Comparison of ENCODE assay signal across 8 mouse cellular contexts in genomic region chr3:89953420-89953819, GRCm38 (mm10). TPM values are rescaled to one million over a fixed set of nuclear protein-coding genes. Genes with fewer than 3 reads are reported as not detected.
DNase-seq lines count a peak whose midpoint lies in the region; ATAC-seq and TF ChIP-seq lines count a peak whose summit lies in the region.
"Had no signal": no experiment of that assay in that cellular context is flagged by ENCODE, and none has a peak within 500 bp of the region (broad histone marks: within the 10 kb centered on the region; RNA-seq: fewer than 3 reads in every experiment).

No protein-coding gene starts in this region.

- no peak for ATAC-seq in embryonic facial prominence, embryonic 11.5 days (replicated peaks; ENCODE audit: insufficient number of reproducible peaks, low FRiP score, low TSS enrichment, low read depth)

- H3K4me2 ChIP-seq in embryonic facial prominence, embryonic 11.5 days (ENCODE audit: low read depth, low read length), result no peak overlapping the region
- H3K4me2 ChIP-seq: limb, embryonic 13.5 days had no signal

- H3K27ac ChIP-seq in ES-Bruce4 (ENCODE audit: insufficient read depth, low read length), result no peak overlapping the region
- no peak overlapping the region for H3K27ac ChIP-seq in embryonic facial prominence, embryonic 11.5 days (replicated peaks; ENCODE audit: low read depth, low read length)
- peak overlapping the region; percentile 9; the same call in 1 of the 2 replicates for H3K27ac ChIP-seq in layer of hippocampus, adult 2 months
- H3K27ac ChIP-seq: limb, embryonic 13.5 days had no signal

- H3K36me3 ChIP-seq in ES-Bruce4 (ENCODE audit: control insufficient read depth, insufficient read depth, low read length, poor library complexity, severe bottlenecking), result no peaks in the 10 kb centered on the region; the same call in 1 of the 2 replicates
- H3K36me3 ChIP-seq in embryonic facial prominence, embryonic 11.5 days (replicated peaks; ENCODE audit: control insufficient read depth, insufficient read depth, low read depth, low read length), result peaks cover 11% of the 10 kb centered on the region

- H3K9me3 ChIP-seq in ES-Bruce4 (replicated peaks; ENCODE audit: control insufficient read depth, insufficient read depth, low read length, poor library complexity, severe bottlenecking), result no peaks in the 10 kb centered on the region
- no peaks in the 10 kb centered on the region for H3K9me3 ChIP-seq in embryonic facial prominence, embryonic 11.5 days (replicated peaks; ENCODE audit: control insufficient read depth, low read length)
- H3K9me3 ChIP-seq: limb, embryonic 13.5 days had no signal

- intact Hi-C loops in heart, postnatal 10 days (cut with DNase I), result loop anchor here (1.0 to 10.0 kb wide), 3 partner anchors 11 to 169 kb away; no protein-coding TSS in a partner anchor

- no peak for TF ChIP-seq EP300 in ES-Bruce4 (IDR thresholded peaks at IDR 0.05; ENCODE audit: insufficient read depth, low read depth, low read length)

- TF ChIP-seq POLR2A in ES-Bruce4 (IDR thresholded peaks at IDR 0.05; ENCODE audit: insufficient read depth, low read length), result no peak

- TF ChIP-seq CTCF in ES-Bruce4 (IDR thresholded peaks at IDR 0.05; ENCODE audit: low read depth, low read length), result peak; percentile 92
- TF ChIP-seq CTCF in layer of hippocampus, adult 2 months (conservative IDR thresholded peaks at IDR 0.05), result peak; percentile 96

- H3K9ac ChIP-seq in ES-Bruce4 (ENCODE audit: low read depth, poor library complexity, severe bottlenecking), result no peak overlapping the region
- H3K9ac ChIP-seq in embryonic facial prominence, embryonic 11.5 days (replicated peaks; ENCODE audit: low read length), result no peak overlapping the region
- H3K9ac ChIP-seq: limb, embryonic 13.5 days had no signal

- WGBS in embryonic facial prominence, embryonic 11.5 days, result 7% methylated on average over 4 of the region's 4 CpGs

- H3K4me1 ChIP-seq in ES-Bruce4 (ENCODE audit: control insufficient read depth, insufficient read depth, low read length), result no peaks in the 10 kb centered on the region
- no peaks in the 10 kb centered on the region for H3K4me1 ChIP-seq in embryonic facial prominence, embryonic 11.5 days (ENCODE audit: control insufficient read depth, insufficient read depth, low read length)
- H3K4me1 ChIP-seq: limb, embryonic 13.5 days had no signal

- H3K4me3 ChIP-seq in ES-Bruce4 (ENCODE audit: low read depth, low read length), result no peak overlapping the region
- no peak overlapping the region for H3K4me3 ChIP-seq in embryonic facial prominence, embryonic 11.5 days (ENCODE audit: low read depth, low read length)
- H3K4me3 ChIP-seq in layer of hippocampus, adult 2 months, result no peak overlapping the region
- H3K4me3 ChIP-seq: limb, embryonic 13.5 days had no signal

- peak; percentile 86 for DNase-seq in adrenal gland, postnatal 10 days
- DNase-seq in embryonic facial prominence, embryonic 11.5 days (ENCODE audit: low spot score), result peak; percentile 88
- peak; percentile 81 to 87 for DNase-seq in heart, postnatal 10 days
- peak; percentile 70 to 86 for DNase-seq in layer of hippocampus, adult 2 months (ENCODE audit: low spot score in 2 of 2)
- DNase-seq in lung, postnatal 4 days, result peak; percentile 74 to 82
- peak; percentile 80 for DNase-seq in right cerebral cortex, postnatal 4 days

- no peaks in the 10 kb centered on the region for H3K27me3 ChIP-seq in ES-Bruce4 (ENCODE audit: control insufficient read depth, insufficient read depth, low read length, poor library complexity, severe bottlenecking)
- no peaks in the 10 kb centered on the region for H3K27me3 ChIP-seq in embryonic facial prominence, embryonic 11.5 days (ENCODE audit: control insufficient read depth, insufficient read depth, low read length)
- H3K27me3 ChIP-seq: limb, embryonic 13.5 days had no signal

RNA-seq across cellular contexts. Expression of gene Atp8b2, which starts 9.9 kb away (rescaled TPM):
- polyA plus RNA-seq in ES-Bruce4 (2011; ENCODE audit: insufficient read depth, insufficient read length, low read depth, missing spikeins), result 26.8 and 32.1 TPM in 2 replicates
- total RNA-seq in adrenal gland, postnatal 10 days (2021), result 10 to 100 TPM; 44.3 to 52.3 TPM
- 10.6 and 10.7 TPM in 2 replicates for polyA plus RNA-seq in embryonic facial prominence, embryonic 11.5 days (2014; fragmentation: Nextera tagmentation; extraction: Ambion mirVana)
- total RNA-seq in heart, postnatal 10 days (2021), result 10 to 100 TPM; 56.2 to 58.1 TPM
- total RNA-seq in layer of hippocampus, adult 2 months (2021), result 10 to 100 TPM; 79.1 to 94.6 TPM

RNA-seq across cellular contexts. Expression of gene Il6ra, which starts 40.4 kb away (rescaled TPM):
- 0.84 and 0.97 TPM in 2 replicates for polyA plus RNA-seq in ES-Bruce4 (2011; ENCODE audit: insufficient read depth, insufficient read length, low read depth, missing spikeins)
- 10 to 100 TPM in 1 of 2 experiments, 1 to 10 TPM in 1; 7.2 to 17.2 TPM for total RNA-seq in adrenal gland, postnatal 10 days (2021)
- 0.15 and 0.21 TPM in 2 replicates for polyA plus RNA-seq in embryonic facial prominence, embryonic 11.5 days (2014; fragmentation: Nextera tagmentation; extraction: Ambion mirVana)
- total RNA-seq in heart, postnatal 10 days (2021), result 1 to 10 TPM; 3.9 to 4.0 TPM
- 1 to 10 TPM; 5.9 to 6.1 TPM for total RNA-seq in layer of hippocampus, adult 2 months (2021)

RNA-seq across cellular contexts. Expression of gene Hax1, which starts 45.2 kb away (rescaled TPM):
- polyA plus RNA-seq in ES-Bruce4 (2011; ENCODE audit: insufficient read depth, insufficient read length, low read depth, missing spikeins), result 169 and 170 TPM in 2 replicates
- 100 to 1,000 TPM in 1 of 2 experiments, 10 to 100 TPM in 1; 92.7 to 110 TPM for total RNA-seq in adrenal gland, postnatal 10 days (2021)
- 201 and 207 TPM in 2 replicates for polyA plus RNA-seq in embryonic facial prominence, embryonic 11.5 days (2014; fragmentation: Nextera tagmentation; extraction: Ambion mirVana)
- 10 to 100 TPM; 43.6 to 44.1 TPM for total RNA-seq in heart, postnatal 10 days (2021)
- total RNA-seq in layer of hippocampus, adult 2 months (2021), result 10 to 100 TPM; 89.8 to 91.8 TPM
